Mouse (Mus musculus): ENCODE data around the gene Tmc8. TPM values are rescaled to one million over a fixed set of nuclear protein-coding genes. Genes with fewer than 3 reads are reported as not detected.

The Tmc8 gene
- polyA plus RNA-seq, 1 experiment from 2014 or later = 10.0 TPM

GRCm38 (mm10) chr11:117768725-117769682, 12.9 kb upstream of the Tmc8 start:
- H3K9ac ChIP-seq (ENCODE audit: low read length) = no peak overlapping the region
- peaks cover under 1% of the 10 kb centered on the region; the same call in 1 of the 2 replicates for H3K36me3 ChIP-seq (ENCODE audit: control insufficient read depth, insufficient read depth, low read length)
- H3K27ac ChIP-seq (replicated peaks) = peak overlapping the region; percentile 58; the same call in 1 of the 2 replicates
- DNase-seq (ENCODE audit: low spot score) (peak; percentile 52), ATAC-seq (ENCODE audit: low FRiP score, low TSS enrichment) (peak; percentile 40)
- H3K27me3 ChIP-seq (ENCODE audit: control insufficient read depth, insufficient read depth, low read length) = no peaks in the 10 kb centered on the region
- no peak overlapping the region for H3K4me2 ChIP-seq (replicated peaks; ENCODE audit: low read depth)
- H3K9me3 ChIP-seq (ENCODE audit: control insufficient read depth, low read length) = no peaks in the 10 kb centered on the region
- TF ChIP-seq CTCF (IDR thresholded peaks at IDR 0.05; ENCODE audit: low read depth) = no peak
- no peak for TF ChIP-seq EP300 (optimal IDR thresholded peaks at IDR 0.05)
- no peaks in the 10 kb centered on the region for H3K4me1 ChIP-seq (replicated peaks; ENCODE audit: control insufficient read depth, insufficient read depth)
- no peak overlapping the region for H3K4me3 ChIP-seq (ENCODE audit: low read depth, low read length)
- WGBS = 64% methylated on average over 20 of the region's 20 CpGs

GRCm38 (mm10) chr11:117769683-117770047, 12.2 kb upstream of the Tmc8 start:
- 73% methylated on average over 7 of the region's 7 CpGs for WGBS
- no peak overlapping the region for H3K9ac ChIP-seq (ENCODE audit: low read length)
- DNase-seq (ENCODE audit: low spot score) (no peak), ATAC-seq (ENCODE audit: low FRiP score, low TSS enrichment) (no peak)
- no peaks in the 10 kb centered on the region for H3K4me1 ChIP-seq (replicated peaks; ENCODE audit: control insufficient read depth, insufficient read depth)
- no peak for TF ChIP-seq CTCF (IDR thresholded peaks at IDR 0.05; ENCODE audit: low read depth)
- TF ChIP-seq EP300 (optimal IDR thresholded peaks at IDR 0.05) = no peak
- H3K36me3 ChIP-seq (ENCODE audit: control insufficient read depth, insufficient read depth, low read length) = no peaks in the 10 kb centered on the region; the same call in 1 of the 2 replicates
- no peaks in the 10 kb centered on the region for H3K27me3 ChIP-seq (ENCODE audit: control insufficient read depth, insufficient read depth, low read length)
- no peak overlapping the region for H3K4me2 ChIP-seq (replicated peaks; ENCODE audit: low read depth)
- no peak overlapping the region for H3K27ac ChIP-seq (replicated peaks)
- H3K9me3 ChIP-seq (ENCODE audit: control insufficient read depth, low read length) = no peaks in the 10 kb centered on the region
- H3K4me3 ChIP-seq (ENCODE audit: low read depth, low read length) = no peak overlapping the region

GRCm38 (mm10) chr11:117770407-117770806, 11.5 kb upstream of the Tmc8 start:
- WGBS = 72% methylated on average over 10 of the region's 10 CpGs
- H3K27ac ChIP-seq (replicated peaks) = no peak overlapping the region
- DNase-seq (ENCODE audit: low spot score) (no peak), ATAC-seq (ENCODE audit: low FRiP score, low TSS enrichment) (no peak)
- H3K9ac ChIP-seq (ENCODE audit: low read length) = no peak overlapping the region
- H3K36me3 ChIP-seq (ENCODE audit: control insufficient read depth, insufficient read depth, low read length) = no peaks in the 10 kb centered on the region; the same call in 1 of the 2 replicates
- no peak overlapping the region for H3K4me3 ChIP-seq (ENCODE audit: low read depth, low read length)
- no peaks in the 10 kb centered on the region for H3K27me3 ChIP-seq (ENCODE audit: control insufficient read depth, insufficient read depth, low read length)
- no peak for TF ChIP-seq CTCF (IDR thresholded peaks at IDR 0.05; ENCODE audit: low read depth)
- no peak for TF ChIP-seq EP300 (optimal IDR thresholded peaks at IDR 0.05)
- H3K4me2 ChIP-seq (replicated peaks; ENCODE audit: low read depth) = no peak overlapping the region
- H3K4me1 ChIP-seq (replicated peaks; ENCODE audit: control insufficient read depth, insufficient read depth) = no peaks in the 10 kb centered on the region
- H3K9me3 ChIP-seq (ENCODE audit: control insufficient read depth, low read length) = no peaks in the 10 kb centered on the region

GRCm38 (mm10) chr11:117772352-117772751, 9.5 kb upstream of the Tmc8 start:
- no peak for DNase-seq (ENCODE audit: low spot score)

GRCm38 (mm10) chr11:117774925-117775324, 7.0 kb upstream of the Tmc8 start:
- H3K36me3 ChIP-seq (ENCODE audit: control insufficient read depth, insufficient read depth, low read length) = 0 out of 2 replicates have a peak, but pooled peaks cover 2% of the 10 kb centered on the region
- H3K9ac ChIP-seq (ENCODE audit: low read length) = no peak overlapping the region
- H3K27ac ChIP-seq (replicated peaks) = no peak overlapping the region
- H3K4me2 ChIP-seq (replicated peaks; ENCODE audit: low read depth) = no peak overlapping the region
- TF ChIP-seq EP300 (optimal IDR thresholded peaks at IDR 0.05) = no peak
- TF ChIP-seq CTCF (IDR thresholded peaks at IDR 0.05; ENCODE audit: low read depth) = no peak
- no peaks in the 10 kb centered on the region for H3K4me1 ChIP-seq (replicated peaks; ENCODE audit: control insufficient read depth, insufficient read depth)
- H3K27me3 ChIP-seq (ENCODE audit: control insufficient read depth, insufficient read depth, low read length) = no peaks in the 10 kb centered on the region
- WGBS = 93% methylated on average over 10 of the region's 10 CpGs
- no peak overlapping the region for H3K4me3 ChIP-seq (ENCODE audit: low read depth, low read length)
- H3K9me3 ChIP-seq (ENCODE audit: control insufficient read depth, low read length) = no peaks in the 10 kb centered on the region
- DNase-seq (ENCODE audit: low spot score) (no peak), ATAC-seq (ENCODE audit: low FRiP score, low TSS enrichment) (no peak)

More at GRCm38 (mm10) chr11:117772352-117772751, 9.5 kb upstream of the Tmc8 start:
- H3K27ac ChIP-seq (replicated peaks) = no peak overlapping the region
- WGBS = 94% methylated on average over 7 of the region's 7 CpGs
- H3K4me1 ChIP-seq (replicated peaks; ENCODE audit: control insufficient read depth, insufficient read depth) = no peaks in the 10 kb centered on the region
- TF ChIP-seq EP300 (optimal IDR thresholded peaks at IDR 0.05) (no peak), CTCF (IDR thresholded peaks at IDR 0.05; ENCODE audit: low read depth) (no peak)
- 0 out of 2 replicates have a peak, but pooled peaks cover 1% of the 10 kb centered on the region for H3K36me3 ChIP-seq (ENCODE audit: control insufficient read depth, insufficient read depth, low read length)
- no peak overlapping the region for H3K4me2 ChIP-seq (replicated peaks; ENCODE audit: low read depth)
- H3K9ac ChIP-seq (ENCODE audit: low read length) = no peak overlapping the region
- H3K4me3 ChIP-seq (ENCODE audit: low read depth, low read length) = no peak overlapping the region
- H3K27me3 ChIP-seq (ENCODE audit: control insufficient read depth, insufficient read depth, low read length) = no peaks in the 10 kb centered on the region
- ATAC-seq (ENCODE audit: low FRiP score, low TSS enrichment) = no peak
- no peaks in the 10 kb centered on the region for H3K9me3 ChIP-seq (ENCODE audit: control insufficient read depth, low read length)

GRCm38 (mm10) chr11:117775540-117775939, 6.3 kb upstream of the Tmc8 start:
- WGBS = 83% methylated on average over 13 of the region's 13 CpGs
- TF ChIP-seq CTCF (IDR thresholded peaks at IDR 0.05; ENCODE audit: low read depth) = no peak
- TF ChIP-seq EP300 (optimal IDR thresholded peaks at IDR 0.05) = no peak
- no peaks in the 10 kb centered on the region for H3K27me3 ChIP-seq (ENCODE audit: control insufficient read depth, insufficient read depth, low read length)
- H3K4me1 ChIP-seq (replicated peaks; ENCODE audit: control insufficient read depth, insufficient read depth) = no peaks in the 10 kb centered on the region
- no peaks in the 10 kb centered on the region for H3K9me3 ChIP-seq (ENCODE audit: control insufficient read depth, low read length)
- ATAC-seq (ENCODE audit: low FRiP score, low TSS enrichment) (no peak), DNase-seq (ENCODE audit: low spot score) (no peak)
- no peak overlapping the region for H3K4me2 ChIP-seq (replicated peaks; ENCODE audit: low read depth)
- 0 out of 2 replicates have a peak, but pooled peaks cover 2% of the 10 kb centered on the region for H3K36me3 ChIP-seq (ENCODE audit: control insufficient read depth, insufficient read depth, low read length)
- H3K9ac ChIP-seq (ENCODE audit: low read length) = no peak overlapping the region
- no peak overlapping the region for H3K4me3 ChIP-seq (ENCODE audit: low read depth, low read length)
- no peak overlapping the region for H3K27ac ChIP-seq (replicated peaks)
